Mouse (Mus musculus) hindbrain, embryonic 10.5 days (tissue): ENCODE measurements at regions not wholly inside any gene's neighbourhood (a gene's known extent, or its start where the extent isn't known, plus 50 kb on each side); places are given as distances from the start of the nearest gene placed in this dataset.

Experiments used
- DNase-seq: peaks from one replicate; pipeline ENCODE4 v3.0.0-alpha.2; 2017; ENCODE audit warnings: low spot score
- H3K27ac ChIP-seq: fragments of 300-500 bp; sonication (generic); 2 replicates; pipeline ENCODE4 v1.5.1; 2016; ENCODE audit warnings: mild to moderate bottlenecking, moderate library complexity
- H3K27me3 ChIP-seq: fragments of 300-500 bp; sonication (generic); 2 replicates; pipeline ENCODE4 v1.6.1; 2016; ENCODE audit warnings: mild to moderate bottlenecking; ENCODE audit not compliant: poor library complexity, insufficient read depth, severe bottlenecking
- H3K36me3 ChIP-seq: fragments of 300-500 bp; sonication (generic); 2 replicates; pipeline ENCODE4 v1.6.1; 2016; ENCODE audit warnings: mild to moderate bottlenecking, moderate library complexity
- H3K4me1 ChIP-seq: fragments of 300-500 bp; sonication (generic); replicated peaks from 2 replicates; pipeline ENCODE4 v1.6.1; 2016; ENCODE audit warnings: mild to moderate bottlenecking
- H3K4me3 ChIP-seq: fragments of 300-500 bp; sonication (generic); 2 replicates; pipeline ENCODE4 v1.5.1; 2016; ENCODE audit warnings: mild to moderate bottlenecking, moderate library complexity
- H3K9me3 ChIP-seq: fragments of 300-500 bp; sonication (generic); 2 replicates; pipeline ENCODE4 v1.6.1; 2016; ENCODE audit warnings: mild to moderate bottlenecking, moderate library complexity
- WGBS: fragments of 180-500 bp; shearing (Covaris S2); methylation state at CpG from one replicate; pipeline ENCODE4 v1.1.7; 2016; 5-methylcytosine and 5-hydroxymethylcytosine counted together

DNA sequence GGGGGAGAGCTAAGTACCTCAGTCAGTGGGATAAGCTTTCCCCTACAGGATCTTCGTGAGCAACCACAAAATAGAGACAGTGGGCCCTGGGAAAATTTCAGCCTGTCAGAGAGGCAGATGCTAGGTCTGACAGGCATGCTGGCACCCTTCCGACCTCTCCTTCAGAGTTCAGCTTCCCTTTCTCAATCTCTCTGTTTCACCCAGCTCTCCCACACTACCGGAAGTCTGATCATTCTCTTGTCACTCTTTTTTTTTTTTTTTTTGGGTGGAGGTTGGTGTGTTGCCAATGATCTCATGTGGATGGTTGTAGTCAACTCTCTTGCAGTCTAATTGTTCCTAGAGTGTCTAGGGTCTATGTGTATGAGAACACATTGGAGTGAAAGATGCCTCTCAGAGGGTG is 80.6 kb upstream of the Palmd start:
- Histone ChIP-seq H3K27me3 (no peaks in the 10 kb centered on the region), H3K4me1 (no peaks in the 10 kb centered on the region), H3K9me3 (no peaks in the 10 kb centered on the region), H3K4me3 (no peak overlapping the region), H3K36me3 (no peaks in the 10 kb centered on the region), H3K27ac (no peak overlapping the region)
- 67% methylated on average over 3 of the region's 3 CpGs for WGBS
- DNase-seq, result no peak

DNA sequence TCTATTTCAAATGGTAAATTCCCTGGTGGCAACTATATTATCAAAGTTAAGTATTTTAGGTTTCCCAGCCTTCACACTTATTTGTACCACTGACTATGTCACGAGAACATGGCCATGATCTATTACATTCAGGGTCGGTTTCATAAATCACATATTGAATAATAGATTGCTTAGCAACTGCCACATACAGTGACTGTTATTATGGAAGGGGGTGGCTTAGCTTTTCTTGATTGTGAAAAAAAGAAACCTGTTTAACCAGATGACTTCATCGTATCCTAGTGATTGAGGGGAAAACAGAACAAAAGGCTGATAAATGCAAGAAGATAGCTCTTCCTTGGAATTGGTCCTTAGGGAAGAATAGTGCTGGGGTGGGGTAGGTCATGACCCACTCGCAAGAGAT is 76.0 kb upstream of the Palmd start:
- no peak overlapping the region for H3K4me3 ChIP-seq
- H3K9me3 ChIP-seq, result no peaks in the 10 kb centered on the region
- WGBS, result 76% methylated on average over 4 of the region's 4 CpGs
- H3K4me1 ChIP-seq, result no peaks in the 10 kb centered on the region
- H3K36me3 ChIP-seq, result no peaks in the 10 kb centered on the region
- no peaks in the 10 kb centered on the region for H3K27me3 ChIP-seq
- no peak for DNase-seq
- H3K27ac ChIP-seq, result no peak overlapping the region

DNA sequence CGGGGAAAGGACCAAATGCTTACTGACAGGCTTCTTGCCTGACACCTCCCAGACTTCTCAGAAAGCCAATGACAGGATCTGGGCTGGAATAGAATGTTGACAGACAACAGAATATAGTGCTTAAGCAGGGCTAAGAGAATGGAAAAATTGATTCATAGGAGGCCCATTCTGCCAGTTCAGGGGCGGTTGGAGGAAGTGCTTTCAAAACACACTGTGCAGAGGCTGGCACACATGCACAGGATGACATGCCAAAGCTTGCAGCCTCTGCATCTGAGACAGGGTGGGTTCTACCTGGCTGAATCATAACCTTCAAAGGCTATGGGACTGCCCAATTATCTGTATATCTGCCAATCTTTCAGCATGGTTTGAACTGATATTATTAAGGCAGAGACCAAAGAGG is 75.5 kb upstream of the Palmd start:
- H3K27me3 ChIP-seq, result no peaks in the 10 kb centered on the region
- no peak overlapping the region for H3K27ac ChIP-seq
- DNase-seq, result no peak
- WGBS, result 79% methylated on average over 2 of the region's 2 CpGs
- H3K36me3 ChIP-seq, result no peaks in the 10 kb centered on the region
- no peak overlapping the region for H3K4me3 ChIP-seq
- no peaks in the 10 kb centered on the region for H3K9me3 ChIP-seq
- H3K4me1 ChIP-seq, result no peaks in the 10 kb centered on the region

DNA sequence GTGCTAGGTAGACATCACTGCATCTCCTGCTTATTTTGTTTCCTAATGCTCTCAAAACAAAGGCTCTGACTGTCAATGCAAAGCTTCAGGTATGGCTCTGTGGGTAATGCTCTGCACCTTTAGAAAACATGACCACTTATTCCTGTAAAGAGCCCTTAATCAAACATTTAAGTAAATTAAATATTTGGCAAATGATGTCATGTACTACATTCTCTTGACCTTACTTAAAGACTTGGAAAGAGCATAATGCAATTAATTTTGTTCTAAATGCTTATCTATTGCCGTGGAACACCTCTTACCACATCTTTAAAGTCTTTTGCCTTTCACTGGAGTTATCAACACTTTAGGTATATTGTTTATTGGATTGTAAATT is 70.1 kb upstream of the Palmd start:
- no peak overlapping the region for H3K4me3 ChIP-seq
- H3K27ac ChIP-seq, result no peak overlapping the region
- H3K9me3 ChIP-seq, result no peaks in the 10 kb centered on the region
- no peaks in the 10 kb centered on the region for H3K27me3 ChIP-seq
- no peaks in the 10 kb centered on the region for H3K36me3 ChIP-seq
- H3K4me1 ChIP-seq, result no peaks in the 10 kb centered on the region
- no peak for DNase-seq
- WGBS, result 92% methylated on average over 1 of the region's 1 CpGs

DNA sequence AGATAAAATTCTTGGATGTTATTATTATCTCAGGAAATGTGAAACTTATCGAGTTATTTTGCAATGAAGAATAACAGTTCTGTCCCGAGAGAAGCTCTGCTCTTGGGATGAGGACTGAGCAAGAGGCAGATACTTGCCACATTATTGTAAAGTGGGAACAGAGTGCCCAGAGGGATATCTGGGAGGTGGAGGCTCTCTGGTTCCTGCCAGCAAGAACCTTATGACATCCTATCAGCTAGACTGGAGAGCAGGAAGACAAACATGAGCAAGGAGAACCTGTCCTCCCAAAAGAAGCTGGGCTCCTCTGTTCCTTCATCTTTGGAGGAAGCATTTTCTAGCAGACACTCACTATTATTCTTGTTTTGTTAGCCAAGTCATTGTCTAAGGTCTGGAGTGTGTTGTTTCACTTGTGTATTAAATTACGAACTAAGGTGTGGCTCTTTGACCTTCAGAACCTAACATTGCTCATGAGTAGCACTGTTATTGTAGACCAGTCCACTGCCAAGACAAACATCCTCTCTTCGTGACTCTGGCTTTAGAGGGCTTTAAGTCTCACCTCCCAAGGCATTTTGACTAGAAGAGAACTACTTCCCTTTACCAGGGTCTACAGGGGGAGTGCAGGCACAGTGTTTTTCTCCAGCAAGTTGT is 69.6 kb upstream of the Palmd start:
- Histone ChIP-seq H3K4me3 (no peak overlapping the region), H3K9me3 (no peaks in the 10 kb centered on the region), H3K27ac (no peak overlapping the region), H3K4me1 (no peaks in the 10 kb centered on the region), H3K27me3 (no peaks in the 10 kb centered on the region), H3K36me3 (no peaks in the 10 kb centered on the region)
- DNase-seq, result no peak
- WGBS, result 81% methylated on average over 4 of the region's 4 CpGs
